Mouse (Mus musculus) stomach, postnatal 0 days (tissue): ENCODE data around the gene Olfr450. TPM values are rescaled to one million over a fixed set of nuclear protein-coding genes. Genes with fewer than 3 reads are reported as not detected.

Experiments
- ATAC-seq: fragments of 200-750 bp; cut with Nextera tagmentation; 2 replicates; pipeline ENCODE4 v1.8.0; 2017; ENCODE audit not compliant: low FRiP score, low TSS enrichment
- DNase-seq: peaks from one replicate; pipeline ENCODE4 v3.0.0-alpha.2; 2016; ENCODE audit warnings: low spot score
- H3K27ac ChIP-seq: fragments of 300-500 bp; sonication (generic); replicated peaks from 2 replicates; pipeline ENCODE4 v1.5.1; 2014; ENCODE audit warnings: mild to moderate bottlenecking, control low read depth
- H3K27me3 ChIP-seq: fragments of 300-500 bp; sonication (generic); 2 replicates; pipeline ENCODE4 v1.6.1; 2014; ENCODE audit warnings: low read length; ENCODE audit not compliant: control insufficient read depth, insufficient read depth
- H3K36me3 ChIP-seq: fragments of 300-500 bp; sonication (generic); 2 replicates; pipeline ENCODE4 v1.6.1; 2014; ENCODE audit warnings: low read length, mixed read lengths; ENCODE audit not compliant: control insufficient read depth, insufficient read depth
- H3K4me1 ChIP-seq: fragments of 300-500 bp; sonication (generic); replicated peaks from 2 replicates; pipeline ENCODE4 v1.6.1; 2014; ENCODE audit warnings: antibody characterized with exemption; ENCODE audit not compliant: control insufficient read depth, insufficient read depth
- H3K4me2 ChIP-seq: fragments of 300-500 bp; sonication (generic); replicated peaks from 2 replicates; pipeline ENCODE4 v1.6.1; 2014; ENCODE audit warnings: low read depth, mild to moderate bottlenecking, control low read depth, moderate library complexity
- H3K4me3 ChIP-seq: fragments of 300-500 bp; sonication (generic); 2 replicates; pipeline ENCODE4 v1.5.1; 2014; ENCODE audit warnings: low read depth, low read length, control low read depth
- H3K9ac ChIP-seq: fragments of 300-500 bp; sonication (generic); 2 replicates; pipeline ENCODE4 v1.6.1; 2014; ENCODE audit warnings: mild to moderate bottlenecking, low read length, control low read depth, mixed read lengths
- H3K9me3 ChIP-seq: fragments of 300-500 bp; sonication (generic); 2 replicates; pipeline ENCODE4 v1.6.1; 2016; ENCODE audit warnings: low read length; ENCODE audit not compliant: control insufficient read depth
- CTCF ChIP-seq: IDR thresholded peaks from 2 replicates; pipeline ENCODE4 v1.5.1; 2016; ENCODE audit warnings: antibody characterized with exemption, low read depth, mild to moderate bottlenecking, moderate library complexity
- EP300 ChIP-seq: optimal IDR thresholded peaks from 2 replicates; pipeline ENCODE3; 2016; ENCODE audit warnings: antibody characterized with exemption
- WGBS: fragments of 180-500 bp; shearing (Covaris S2); extraction: QIAGEN DNeasy Blood & Tissue Kit; methylation state at CpG from one replicate; pipeline ENCODE4 v1.1.7; 2014; 5-methylcytosine and 5-hydroxymethylcytosine counted together
- polyA plus RNA-seq: library from polyadenylated mRNA; unstranded; fragments of >200 nt; fragmentation: Nextera tagmentation; extraction: Ambion mirVana; gene quantifications from 2 replicates; pipeline ENCODE4 v1.2.1, GENCODE M21; 2015

Olfr450 gene
- not detected in 2 replicates for polyA plus RNA-seq

DNA sequence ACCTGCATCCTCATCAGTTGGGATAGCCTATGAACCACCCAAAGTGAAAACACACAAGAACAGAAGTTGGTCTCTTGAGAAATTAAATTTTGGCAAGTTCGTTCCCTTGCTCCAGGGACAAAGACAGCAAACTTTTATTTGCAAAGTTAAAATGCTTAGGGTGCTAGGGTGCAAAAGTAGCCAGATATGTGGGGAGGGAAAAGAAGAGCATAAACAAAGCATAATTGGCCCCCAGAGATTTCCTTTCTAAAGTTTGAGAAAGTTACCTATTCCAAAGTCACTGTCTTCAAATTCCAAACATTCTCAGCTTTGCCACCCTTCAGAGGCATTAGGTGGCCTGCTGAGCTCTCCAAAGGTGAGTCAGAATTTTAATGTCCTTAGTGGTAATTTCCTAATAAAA is at the start of gene Olfr450:
TSS of gene Olfr450 (plus strand) at position 301 of the 400 bp plus-strand sequence.
- H3K27ac ChIP-seq, result no peak within 1 kb of the TSS
- H3K9ac ChIP-seq, result no peak within 1 kb of the TSS
- WGBS, result 85% methylated on average over 1 of the region's 1 CpGs
- H3K9me3 ChIP-seq, result no peaks in the 10 kb centered on the region
- H3K4me3 ChIP-seq, result no peak within 1 kb of the TSS
- no peaks in the 10 kb centered on the region for H3K36me3 ChIP-seq
- ATAC-seq, result no peak
- H3K4me1 ChIP-seq, result no peaks in the 10 kb centered on the region
- TF ChIP-seq EP300, result no peak
- TF ChIP-seq CTCF, result no peak
- H3K27me3 ChIP-seq, result no peaks in the 10 kb centered on the region
- H3K4me2 ChIP-seq, result no peak within 1 kb of the TSS
- no peak for DNase-seq

DNA sequence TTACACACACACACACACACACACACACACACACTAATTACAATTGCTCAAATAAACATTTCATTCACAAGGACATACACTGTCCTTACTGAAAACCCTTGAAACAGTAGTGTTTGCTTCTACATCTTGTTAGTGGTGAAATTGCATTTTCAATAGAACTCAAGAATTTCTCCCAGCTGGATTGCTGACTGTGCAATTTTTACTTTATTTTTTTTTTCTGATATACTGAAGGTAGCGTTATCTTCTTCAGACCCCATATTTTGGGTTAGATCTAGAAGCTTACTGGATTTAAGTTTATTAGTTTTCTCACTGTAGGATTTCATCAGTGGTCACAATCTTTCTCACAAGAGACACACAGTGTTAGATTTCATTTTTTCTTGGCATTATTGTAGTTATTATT is 34.7 kb upstream of the Olfr450 start:
- WGBS, result 95% methylated on average over 1 of the region's 1 CpGs
- ATAC-seq, result no peak

DNA sequence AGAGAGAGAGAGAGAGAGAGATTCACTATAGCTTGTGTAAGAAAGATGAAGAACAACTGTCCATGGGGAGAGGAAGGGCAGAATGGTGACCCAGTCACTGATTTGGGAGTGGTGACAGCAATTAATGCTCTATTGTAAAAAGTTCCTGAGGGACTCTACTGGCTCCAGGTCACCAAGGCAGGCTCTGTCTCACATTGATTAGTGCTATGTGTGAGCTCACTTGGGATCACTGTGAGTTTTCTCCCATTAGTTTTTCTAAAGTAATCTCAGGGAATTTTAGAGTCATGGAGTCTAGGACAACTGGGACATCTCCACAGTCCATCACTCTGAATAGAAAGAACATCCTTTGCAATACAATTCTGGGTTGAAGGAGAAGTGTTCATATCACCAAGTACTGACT is 26.9 kb upstream of the Olfr450 start, which contains the start of gene Olfr452:
TSS of gene Olfr452 (plus strand) at position 301 of the 400 bp plus-strand sequence.
- Histone ChIP-seq H3K27me3 (no peaks in the 10 kb centered on the region), H3K9ac (no peak within 1 kb of the TSS), H3K4me3 (no peak within 1 kb of the TSS), H3K9me3 (no peaks in the 10 kb centered on the region), H3K4me1 (no peaks in the 10 kb centered on the region), H3K36me3 (no peaks in the 10 kb centered on the region), H3K4me2 (no peak within 1 kb of the TSS), H3K27ac (no peak within 1 kb of the TSS)
- DNase-seq (no peak), ATAC-seq (no peak)
- TF ChIP-seq EP300 (no peak), CTCF (no peak)

More for the DNA sequence above, 34.7 kb upstream of the Olfr450 start:
- no peak overlapping the region for H3K9ac ChIP-seq
- H3K4me3 ChIP-seq, result no peak overlapping the region
- no peak for DNase-seq
- TF ChIP-seq CTCF (no peak), EP300 (no peak)
- no peaks in the 10 kb centered on the region for H3K4me1 ChIP-seq
- no peaks in the 10 kb centered on the region for H3K9me3 ChIP-seq
- H3K27me3 ChIP-seq, result no peaks in the 10 kb centered on the region
- H3K4me2 ChIP-seq, result no peak overlapping the region
- H3K36me3 ChIP-seq, result no peaks in the 10 kb centered on the region
- H3K27ac ChIP-seq, result no peak overlapping the region

DNA sequence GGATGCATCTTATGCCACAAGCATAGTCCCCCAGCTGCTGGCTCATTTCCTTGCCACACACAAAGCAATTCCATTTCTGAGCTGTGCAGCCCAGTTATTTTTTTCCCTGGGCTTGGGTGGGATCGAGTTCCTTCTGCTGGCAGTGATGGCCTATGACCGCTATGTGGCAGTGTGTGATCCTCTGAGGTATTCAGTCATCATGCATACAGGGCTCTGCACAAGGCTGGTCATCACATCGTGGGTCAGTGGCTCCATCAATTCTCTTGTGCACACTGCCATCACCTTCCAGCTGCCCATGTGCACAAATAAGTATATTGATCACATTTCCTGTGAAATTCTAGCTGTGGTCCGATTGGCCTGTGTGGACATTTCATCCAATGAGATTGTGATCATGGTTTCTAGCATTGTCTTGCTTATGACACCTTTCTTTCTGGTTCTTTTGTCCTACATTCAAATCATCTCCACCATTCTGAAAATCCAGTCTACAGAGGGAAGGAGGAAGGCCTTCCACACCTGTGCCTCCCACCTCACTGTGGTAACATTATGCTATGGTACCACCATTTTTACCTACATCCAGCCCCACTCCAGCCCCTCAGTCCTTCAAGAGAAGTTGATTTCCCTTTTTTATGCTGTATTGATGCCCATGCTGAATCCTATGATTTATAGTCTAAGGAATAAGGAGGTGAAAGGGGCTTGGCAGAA is 21.3 kb upstream of the Olfr450 start:
- no peak for TF ChIP-seq EP300
- peak; percentile 37; the same call in 1 of the 2 replicates for TF ChIP-seq CTCF
- Histone ChIP-seq H3K9ac (no peak overlapping the region), H3K27me3 (no peaks in the 10 kb centered on the region), H3K4me1 (no peaks in the 10 kb centered on the region), H3K9me3 (no peaks in the 10 kb centered on the region), H3K4me2 (no peak overlapping the region), H3K27ac (no peak overlapping the region), H3K36me3 (no peaks in the 10 kb centered on the region), H3K4me3 (no peak overlapping the region)
- 47% methylated on average over 4 of the region's 4 CpGs for WGBS
- DNase-seq (no peak), ATAC-seq (no peak)

DNA sequence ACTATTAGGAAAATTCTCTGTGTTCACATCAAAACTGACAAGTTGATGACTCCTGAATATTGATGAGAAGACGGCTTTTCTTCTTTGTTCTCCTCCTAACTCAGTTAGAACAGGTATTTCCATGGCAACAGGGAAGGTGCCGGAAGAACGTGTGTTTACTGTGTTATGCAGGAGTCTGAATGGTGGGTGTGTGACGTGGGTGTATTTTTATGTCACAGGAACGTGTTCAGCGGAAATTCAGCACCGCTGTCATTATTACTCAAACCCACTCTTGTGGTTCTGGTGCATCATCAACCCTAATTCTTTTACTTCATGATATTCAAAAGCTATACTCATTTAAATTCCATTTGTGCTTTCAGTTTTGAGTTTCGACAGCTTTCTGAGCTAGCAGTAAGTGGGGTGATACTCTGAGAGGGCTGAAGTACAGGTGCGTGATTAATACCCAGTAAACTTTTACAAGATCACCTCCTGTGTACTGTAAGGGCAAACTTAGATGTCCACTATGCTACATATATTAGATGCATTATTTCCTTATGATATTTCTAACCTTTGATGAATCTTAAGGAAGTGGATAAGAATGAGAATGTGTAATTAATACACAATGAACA is 20.7 kb upstream of the Olfr450 start:
- DNase-seq (no peak), ATAC-seq (no peak)
- H3K27ac ChIP-seq, result no peak overlapping the region
- no peak overlapping the region for H3K4me3 ChIP-seq
- no peak overlapping the region for H3K4me2 ChIP-seq
- WGBS, result 65% methylated on average over 9 of the region's 9 CpGs
- H3K36me3 ChIP-seq, result no peaks in the 10 kb centered on the region
- H3K4me1 ChIP-seq, result no peaks in the 10 kb centered on the region
- no peak for TF ChIP-seq CTCF
- TF ChIP-seq EP300, result no peak
- no peak overlapping the region for H3K9ac ChIP-seq
- H3K9me3 ChIP-seq, result no peaks in the 10 kb centered on the region
- H3K27me3 ChIP-seq, result no peaks in the 10 kb centered on the region

DNA sequence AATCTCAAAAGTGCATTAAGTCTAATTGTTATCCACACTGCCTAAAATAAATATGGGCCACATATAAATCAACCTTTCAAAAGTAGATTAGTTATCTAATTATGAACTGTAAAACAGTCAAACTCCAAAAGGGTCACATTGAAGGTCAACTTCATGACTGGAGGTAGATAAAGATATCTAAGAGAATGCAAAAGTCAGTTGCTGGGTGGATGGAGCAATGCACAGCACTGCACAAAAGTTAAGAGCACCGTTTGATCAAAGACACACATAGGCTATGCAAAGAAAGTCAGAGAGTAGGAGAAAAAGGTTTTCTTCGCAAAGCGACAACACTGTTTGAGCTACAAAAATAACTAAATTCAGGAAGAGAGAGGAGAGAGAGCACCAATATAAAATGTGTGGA is 16.8 kb upstream of the Olfr450 start:
- ATAC-seq, result peak; percentile 40; the same call in 1 of the 2 replicates
- Histone ChIP-seq H3K4me3 (no peak overlapping the region), H3K27ac (no peak overlapping the region), H3K9ac (no peak overlapping the region), H3K4me2 (no peak overlapping the region), H3K4me1 (no peaks in the 10 kb centered on the region), H3K9me3 (no peaks in the 10 kb centered on the region), H3K27me3 (no peaks in the 10 kb centered on the region), H3K36me3 (no peaks in the 10 kb centered on the region)
- no peak for DNase-seq
- WGBS, result 68% methylated on average over 3 of the region's 3 CpGs
- TF ChIP-seq EP300 (no peak), CTCF (no peak)
